Mouse (Mus musculus): ENCODE measurements around the gene Lrrc1. TPM values are rescaled to one million over a fixed set of nuclear protein-coding genes. Genes with fewer than 3 reads are reported as not detected.

The Lrrc1 gene
- polyA plus RNA-seq, 1 experiment from 2014 or later: 5.8 TPM

DNA sequence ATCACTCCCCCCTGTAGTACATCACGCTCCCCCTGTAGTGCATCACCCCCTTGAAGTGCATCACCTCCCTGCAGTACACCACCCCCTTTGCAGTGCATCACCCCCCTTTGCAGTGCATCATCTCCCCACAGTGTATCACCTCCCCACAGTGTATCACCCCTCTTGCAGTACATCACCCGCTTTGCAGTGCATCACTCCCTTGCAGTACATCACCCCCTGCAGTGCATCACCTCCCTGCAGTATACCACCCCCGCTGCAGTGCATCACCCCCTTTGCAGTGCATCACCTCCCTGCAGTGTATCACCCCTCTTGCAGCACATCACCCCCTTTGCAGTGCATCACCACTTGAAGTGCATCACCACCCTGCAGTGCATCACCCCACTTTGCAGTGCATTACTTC is 22.2 kb downstream of the Lrrc1 start:
- Histone ChIP-seq H3K9ac (ENCODE audit: low read depth, low read length) (no peak overlapping the region), H3K4me2 (no peak overlapping the region), H3K27me3 (replicated peaks; ENCODE audit: control insufficient read depth, insufficient read depth, low read length) (no peaks in the 10 kb centered on the region), H3K4me1 (replicated peaks; ENCODE audit: control insufficient read depth, insufficient read depth, low read length) (peaks cover 19% of the 10 kb centered on the region), H3K9me3 (ENCODE audit: control insufficient read depth, low read length) (no peaks in the 10 kb centered on the region), H3K36me3 (ENCODE audit: control insufficient read depth, insufficient read depth, low read length) (no peaks in the 10 kb centered on the region), H3K27ac (ENCODE audit: low read depth, low read length) (no peak overlapping the region), H3K4me3 (ENCODE audit: low read depth, low read length) (no peak overlapping the region)
- ATAC-seq (replicated peaks; ENCODE audit: low FRiP score) (no peak), DNase-seq (ENCODE audit: low spot score) (no peak)
- WGBS: 84% methylated on average over 3 of the region's 3 CpGs

- H3K9me3 ChIP-seq (ENCODE audit: control insufficient read depth, low read length): no peaks in the 10 kb centered on the region
- H3K27me3 ChIP-seq (replicated peaks; ENCODE audit: control insufficient read depth, insufficient read depth, low read length): no peaks in the 10 kb centered on the region
- no peak overlapping the region for H3K9ac ChIP-seq (ENCODE audit: low read depth, low read length)
- ATAC-seq (replicated peaks; ENCODE audit: low FRiP score): no peak
- no peak for DNase-seq (ENCODE audit: low spot score)
- WGBS: 20% methylated on average over 2 of the region's 2 CpGs
- peaks cover 20% of the 10 kb centered on the region for H3K4me1 ChIP-seq (replicated peaks; ENCODE audit: control insufficient read depth, insufficient read depth, low read length)
- no peaks in the 10 kb centered on the region for H3K36me3 ChIP-seq (ENCODE audit: control insufficient read depth, insufficient read depth, low read length)
- H3K27ac ChIP-seq (ENCODE audit: low read depth, low read length): no peak overlapping the region
- no peak overlapping the region; the same call in 1 of the 2 replicates for H3K4me2 ChIP-seq
- H3K4me3 ChIP-seq (ENCODE audit: low read depth, low read length): no peak overlapping the region
These were observed 25.5 kb downstream of the Lrrc1 start for GRCm38 (mm10) chr9:77519198-77519597.

GRCm38 (mm10) chr9:77516782-77517364 is 27.8 kb downstream of the Lrrc1 start:
- Histone ChIP-seq H3K27me3 (replicated peaks; ENCODE audit: control insufficient read depth, insufficient read depth, low read length) (no peaks in the 10 kb centered on the region), H3K4me1 (replicated peaks; ENCODE audit: control insufficient read depth, insufficient read depth, low read length) (peaks cover 22% of the 10 kb centered on the region), H3K27ac (ENCODE audit: low read depth, low read length) (no peak overlapping the region), H3K4me2 (no peak overlapping the region), H3K4me3 (ENCODE audit: low read depth, low read length) (no peak overlapping the region), H3K9ac (ENCODE audit: low read depth, low read length) (no peak overlapping the region), H3K36me3 (ENCODE audit: control insufficient read depth, insufficient read depth, low read length) (no peaks in the 10 kb centered on the region), H3K9me3 (ENCODE audit: control insufficient read depth, low read length) (no peaks in the 10 kb centered on the region)
- DNase-seq (ENCODE audit: low spot score) (no peak), ATAC-seq (replicated peaks; ENCODE audit: low FRiP score) (no peak)
- 87% methylated on average over 7 of the region's 7 CpGs for WGBS

DNA sequence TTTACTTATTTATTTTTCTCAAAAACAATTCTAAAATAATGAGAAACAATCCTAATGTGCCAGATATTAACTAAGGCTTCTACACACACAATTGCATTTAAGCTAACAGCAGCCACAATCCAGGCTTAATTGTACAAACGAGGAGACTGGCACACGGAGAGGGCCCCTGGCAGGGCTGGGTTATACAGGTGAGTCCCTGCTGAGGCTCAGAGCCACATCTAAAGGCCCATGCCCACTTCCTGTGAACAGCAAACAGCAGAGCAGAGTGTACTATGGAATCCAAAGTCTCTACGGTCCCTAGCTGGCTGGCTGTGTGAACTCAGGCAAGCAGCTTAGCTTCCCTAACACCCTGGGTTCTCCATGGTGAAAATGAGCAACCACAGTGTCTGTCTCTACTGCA is 30.8 kb downstream of the Lrrc1 start:
- peaks cover 10% of the 10 kb centered on the region for H3K4me1 ChIP-seq (replicated peaks; ENCODE audit: control insufficient read depth, insufficient read depth, low read length)
- H3K9ac ChIP-seq (ENCODE audit: low read depth, low read length): no peak overlapping the region
- DNase-seq (ENCODE audit: low spot score) (no peak), ATAC-seq (replicated peaks; ENCODE audit: low FRiP score) (no peak)
- H3K9me3 ChIP-seq (ENCODE audit: control insufficient read depth, low read length): no peaks in the 10 kb centered on the region
- H3K4me2 ChIP-seq: no peak overlapping the region
- no peak overlapping the region for H3K27ac ChIP-seq (ENCODE audit: low read depth, low read length)
- no peaks in the 10 kb centered on the region for H3K36me3 ChIP-seq (ENCODE audit: control insufficient read depth, insufficient read depth, low read length)
- 73% methylated on average over 3 of the region's 3 CpGs for WGBS
- H3K27me3 ChIP-seq (replicated peaks; ENCODE audit: control insufficient read depth, insufficient read depth, low read length): no peaks in the 10 kb centered on the region
- H3K4me3 ChIP-seq (ENCODE audit: low read depth, low read length): no peak overlapping the region

- Histone ChIP-seq H3K4me1 (replicated peaks; ENCODE audit: control insufficient read depth, insufficient read depth, low read length) (peaks cover 5% of the 10 kb centered on the region; the same call in 1 of the 2 replicates), H3K27me3 (replicated peaks; ENCODE audit: control insufficient read depth, insufficient read depth, low read length) (no peaks in the 10 kb centered on the region), H3K9me3 (ENCODE audit: control insufficient read depth, low read length) (no peaks in the 10 kb centered on the region), H3K36me3 (ENCODE audit: control insufficient read depth, insufficient read depth, low read length) (no peaks in the 10 kb centered on the region), H3K9ac (ENCODE audit: low read depth, low read length) (no peak overlapping the region), H3K4me3 (ENCODE audit: low read depth, low read length) (no peak overlapping the region), H3K4me2 (no peak overlapping the region), H3K27ac (ENCODE audit: low read depth, low read length) (no peak overlapping the region)
- WGBS: 68% methylated on average over 6 of the region's 6 CpGs
- DNase-seq (ENCODE audit: low spot score) (no peak), ATAC-seq (replicated peaks; ENCODE audit: low FRiP score) (no peak)
These were observed 32.5 kb downstream of the Lrrc1 start for GRCm38 (mm10) chr9:77512220-77512619.

GRCm38 (mm10) chr9:77510574-77510973 is 34.1 kb downstream of the Lrrc1 start:
- Histone ChIP-seq H3K9ac (ENCODE audit: low read depth, low read length) (no peak overlapping the region), H3K27me3 (replicated peaks; ENCODE audit: control insufficient read depth, insufficient read depth, low read length) (no peaks in the 10 kb centered on the region), H3K4me1 (replicated peaks; ENCODE audit: control insufficient read depth, insufficient read depth, low read length) (0 out of 2 replicates have a peak, but pooled peaks cover 2% of the 10 kb centered on the region), H3K36me3 (ENCODE audit: control insufficient read depth, insufficient read depth, low read length) (no peaks in the 10 kb centered on the region), H3K4me3 (ENCODE audit: low read depth, low read length) (no peak overlapping the region), H3K27ac (ENCODE audit: low read depth, low read length) (no peak overlapping the region), H3K4me2 (no peak overlapping the region), H3K9me3 (ENCODE audit: control insufficient read depth, low read length) (no peaks in the 10 kb centered on the region)
- DNase-seq (ENCODE audit: low spot score): no peak
- no peak for ATAC-seq (replicated peaks; ENCODE audit: low FRiP score)
- 75% methylated on average over 8 of the region's 8 CpGs for WGBS

GRCm38 (mm10) chr9:77507743-77508394 is 36.8 kb downstream of the Lrrc1 start:
- no peaks in the 10 kb centered on the region for H3K9me3 ChIP-seq (ENCODE audit: control insufficient read depth, low read length)
- DNase-seq (ENCODE audit: low spot score) (no peak), ATAC-seq (replicated peaks; ENCODE audit: low FRiP score) (no peak)
- no peaks in the 10 kb centered on the region for H3K27me3 ChIP-seq (replicated peaks; ENCODE audit: control insufficient read depth, insufficient read depth, low read length)
- no peaks in the 10 kb centered on the region for H3K36me3 ChIP-seq (ENCODE audit: control insufficient read depth, insufficient read depth, low read length)
- no peak overlapping the region for H3K4me2 ChIP-seq
- H3K27ac ChIP-seq (ENCODE audit: low read depth, low read length): no peak overlapping the region
- 76% methylated on average over 3 of the region's 3 CpGs for WGBS
- no peak overlapping the region for H3K4me3 ChIP-seq (ENCODE audit: low read depth, low read length)
- no peak overlapping the region for H3K9ac ChIP-seq (ENCODE audit: low read depth, low read length)
- H3K4me1 ChIP-seq (replicated peaks; ENCODE audit: control insufficient read depth, insufficient read depth, low read length): no peaks in the 10 kb centered on the region

- H3K9ac ChIP-seq (ENCODE audit: low read depth, low read length): no peak overlapping the region
- ATAC-seq (replicated peaks; ENCODE audit: low FRiP score) (no peak), DNase-seq (ENCODE audit: low spot score) (no peak)
- WGBS: 78% methylated on average over 14 of the region's 14 CpGs
- H3K9me3 ChIP-seq (ENCODE audit: control insufficient read depth, low read length): no peaks in the 10 kb centered on the region
- H3K36me3 ChIP-seq (ENCODE audit: control insufficient read depth, insufficient read depth, low read length): no peaks in the 10 kb centered on the region
- peaks cover 2% of the 10 kb centered on the region; the same call in 1 of the 2 replicates for H3K4me1 ChIP-seq (replicated peaks; ENCODE audit: control insufficient read depth, insufficient read depth, low read length)
- H3K27ac ChIP-seq (ENCODE audit: low read depth, low read length): no peak overlapping the region
- H3K4me2 ChIP-seq: no peak overlapping the region
- H3K27me3 ChIP-seq (replicated peaks; ENCODE audit: control insufficient read depth, insufficient read depth, low read length): no peaks in the 10 kb centered on the region
- H3K4me3 ChIP-seq (ENCODE audit: low read depth, low read length): no peak overlapping the region
These were observed 41.9 kb downstream of the Lrrc1 start for GRCm38 (mm10) chr9:77502548-77503438.

All from liver, embryonic 11.5 days (tissue).